Mouse (Mus musculus) spleen, adult 2 months (tissue): Measurements from ENCODE around the gene Cep68.

Source experiments
- CTCF ChIP-seq: fragments of 200-500 bp; IDR thresholded peaks from 2 replicates; pipeline ENCODE4 v1.5.1; 2011; ENCODE audit warnings: mild to moderate bottlenecking, inconsistent platforms; ENCODE audit not compliant: insufficient read depth, insufficient read length, insufficient replicate concordance; ENCODE audit errors: extremely low read depth
- POLR2A ChIP-seq: fragments of 200-500 bp; IDR thresholded peaks from 2 replicates; pipeline ENCODE4 v1.6.1; 2011; ENCODE audit warnings: low read depth, low read length, inconsistent platforms

DNA sequence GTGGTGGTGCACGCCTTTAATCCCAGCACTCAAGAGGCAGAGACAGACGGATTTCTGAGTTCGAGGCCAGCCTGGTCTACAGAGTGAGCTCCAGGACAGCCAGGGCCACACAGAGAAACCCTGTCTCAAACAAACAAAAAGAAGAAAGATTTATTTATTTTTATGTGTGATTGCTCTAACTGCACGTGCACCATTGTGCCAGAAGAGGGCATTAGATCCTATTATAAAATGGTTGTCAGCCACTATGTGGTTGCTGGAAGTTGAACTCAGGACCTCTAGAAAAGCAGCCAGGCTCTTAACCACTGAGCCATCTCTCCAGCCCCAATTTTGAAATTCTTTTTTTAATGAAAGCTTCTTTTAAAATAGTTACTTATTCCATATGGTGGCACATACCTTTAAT is 32.8 kb downstream of the Cep68 start:
- TF ChIP-seq CTCF (no peak), POLR2A (no peak)
